Mouse (Mus musculus): ENCODE data around the gene Mrpl42. TPM values are rescaled to one million over a fixed set of nuclear protein-coding genes. Genes with fewer than 3 reads are reported as not detected.

The Mrpl42 gene
- polyA plus RNA-seq, 1 experiment from 2014 or later, result 311 TPM

- H3K27me3 ChIP-seq, result no peaks in the 10 kb centered on the region
- H3K4me3 ChIP-seq, result no peak overlapping the region
- no peak overlapping the region for H3K9ac ChIP-seq
- no peak overlapping the region for H3K27ac ChIP-seq
- no peak overlapping the region for H3K4me2 ChIP-seq (replicated peaks)
- H3K9me3 ChIP-seq, result no peaks in the 10 kb centered on the region
- H3K36me3 ChIP-seq, result no peaks in the 10 kb centered on the region
- 84% methylated on average over 5 of the region's 5 CpGs for WGBS
- no peak for ATAC-seq (ENCODE audit: insufficient number of reproducible peaks, insufficient read depth, low FRiP score, low TSS enrichment)
- no peaks in the 10 kb centered on the region for H3K4me1 ChIP-seq
Observed at GRCm38 (mm10) chr10:95453282-95453681, 48.5 kb downstream of the Mrpl42 start.

GRCm38 (mm10) chr10:95449033-95449432 lies 52.7 kb downstream of the Mrpl42 start:
- Histone ChIP-seq H3K27ac (no peak overlapping the region), H3K27me3 (no peaks in the 10 kb centered on the region), H3K9me3 (no peaks in the 10 kb centered on the region), H3K4me1 (no peaks in the 10 kb centered on the region), H3K9ac (no peak overlapping the region), H3K36me3 (no peaks in the 10 kb centered on the region), H3K4me2 (replicated peaks) (no peak overlapping the region), H3K4me3 (no peak overlapping the region)
- ATAC-seq (ENCODE audit: insufficient number of reproducible peaks, insufficient read depth, low FRiP score, low TSS enrichment), result no peak
- WGBS, result 81% methylated on average over 6 of the region's 6 CpGs

GRCm38 (mm10) chr10:95447954-95448353 lies 53.8 kb downstream of the Mrpl42 start:
- H3K4me3 ChIP-seq, result no peak overlapping the region
- H3K36me3 ChIP-seq, result no peaks in the 10 kb centered on the region
- H3K4me1 ChIP-seq, result no peaks in the 10 kb centered on the region
- no peak for ATAC-seq (ENCODE audit: insufficient number of reproducible peaks, insufficient read depth, low FRiP score, low TSS enrichment)
- no peaks in the 10 kb centered on the region for H3K9me3 ChIP-seq
- H3K27me3 ChIP-seq, result no peaks in the 10 kb centered on the region
- H3K9ac ChIP-seq, result no peak overlapping the region
- H3K27ac ChIP-seq, result no peak overlapping the region
- WGBS, result 93% methylated on average over 16 of the region's 16 CpGs
- no peak overlapping the region for H3K4me2 ChIP-seq (replicated peaks)

GRCm38 (mm10) chr10:95445104-95446056 lies 56.4 kb downstream of the Mrpl42 start:
- no peak overlapping the region for H3K4me2 ChIP-seq (replicated peaks)
- WGBS, result 82% methylated on average over 18 of the region's 18 CpGs
- no peaks in the 10 kb centered on the region for H3K36me3 ChIP-seq
- H3K9me3 ChIP-seq, result no peaks in the 10 kb centered on the region
- no peak overlapping the region for H3K27ac ChIP-seq
- H3K4me1 ChIP-seq, result no peaks in the 10 kb centered on the region
- ATAC-seq (ENCODE audit: insufficient number of reproducible peaks, insufficient read depth, low FRiP score, low TSS enrichment), result no peak
- H3K27me3 ChIP-seq, result no peaks in the 10 kb centered on the region
- no peak overlapping the region for H3K4me3 ChIP-seq
- no peak overlapping the region for H3K9ac ChIP-seq

- ATAC-seq (ENCODE audit: insufficient number of reproducible peaks, insufficient read depth, low FRiP score, low TSS enrichment), result no peak
- Histone ChIP-seq H3K9ac (no peak overlapping the region), H3K9me3 (no peaks in the 10 kb centered on the region), H3K4me3 (no peak overlapping the region), H3K27me3 (no peaks in the 10 kb centered on the region), H3K4me2 (replicated peaks) (no peak overlapping the region), H3K27ac (no peak overlapping the region), H3K36me3 (no peaks in the 10 kb centered on the region), H3K4me1 (no peaks in the 10 kb centered on the region)
- 73% methylated on average over 4 of the region's 4 CpGs for WGBS
Observed at GRCm38 (mm10) chr10:95442334-95442733, 59.4 kb downstream of the Mrpl42 start.

- H3K27me3 ChIP-seq, result no peaks in the 10 kb centered on the region
- no peak overlapping the region for H3K4me3 ChIP-seq
- WGBS, result 30% methylated on average over 2 of the region's 2 CpGs
- no peak for ATAC-seq (ENCODE audit: insufficient number of reproducible peaks, insufficient read depth, low FRiP score, low TSS enrichment)
- H3K4me2 ChIP-seq (replicated peaks), result no peak overlapping the region
- no peaks in the 10 kb centered on the region for H3K4me1 ChIP-seq
- H3K9ac ChIP-seq, result no peak overlapping the region
- H3K9me3 ChIP-seq, result no peaks in the 10 kb centered on the region
- no peaks in the 10 kb centered on the region for H3K36me3 ChIP-seq
- no peak overlapping the region for H3K27ac ChIP-seq
Observed at GRCm38 (mm10) chr10:95440566-95440965, 61.2 kb downstream of the Mrpl42 start.

- Histone ChIP-seq H3K27me3 (no peaks in the 10 kb centered on the region), H3K9me3 (no peaks in the 10 kb centered on the region), H3K4me1 (no peaks in the 10 kb centered on the region), H3K4me2 (replicated peaks) (no peak overlapping the region), H3K36me3 (no peaks in the 10 kb centered on the region), H3K9ac (no peak overlapping the region), H3K4me3 (no peak overlapping the region), H3K27ac (no peak overlapping the region)
- WGBS, result 89% methylated on average over 10 of the region's 10 CpGs
- no peak for ATAC-seq (ENCODE audit: insufficient number of reproducible peaks, insufficient read depth, low FRiP score, low TSS enrichment)
Observed at GRCm38 (mm10) chr10:95439718-95440339, 61.9 kb downstream of the Mrpl42 start.

GRCm38 (mm10) chr10:95438941-95439340 lies 62.8 kb downstream of the Mrpl42 start:
- H3K9ac ChIP-seq, result no peak overlapping the region
- no peak for ATAC-seq (ENCODE audit: insufficient number of reproducible peaks, insufficient read depth, low FRiP score, low TSS enrichment)
- WGBS, result 59% methylated on average over 11 of the region's 11 CpGs

More at GRCm38 (mm10) chr10:95438941-95439340, 62.8 kb downstream of the Mrpl42 start:
- H3K4me3 ChIP-seq, result no peak overlapping the region
- H3K27me3 ChIP-seq, result no peaks in the 10 kb centered on the region
- H3K4me1 ChIP-seq, result no peaks in the 10 kb centered on the region
- no peak overlapping the region for H3K4me2 ChIP-seq (replicated peaks)
- no peak overlapping the region for H3K27ac ChIP-seq
- H3K36me3 ChIP-seq, result no peaks in the 10 kb centered on the region
- H3K9me3 ChIP-seq, result no peaks in the 10 kb centered on the region

Other genes starting within 250 kb of the Mrpl42 start
- gene Cradd, start 177.8 kb downstream of the Mrpl42 start, polyA plus RNA-seq (2016; fragmentation: Nextera tagmentation; extraction: Ambion mirVana), result 12.1 and 14.1 TPM in 2 replicates
- gene Socs2, start 84.8 kb downstream of the Mrpl42 start, polyA plus RNA-seq (2016; fragmentation: Nextera tagmentation; extraction: Ambion mirVana), result 70.7 and 73.2 TPM in 2 replicates
- gene Ube2n, start 13.2 kb upstream of the Mrpl42 start, polyA plus RNA-seq (2016; fragmentation: Nextera tagmentation; extraction: Ambion mirVana), result 331 and 336 TPM in 2 replicates
- gene Nudt4, start 62.2 kb upstream of the Mrpl42 start, polyA plus RNA-seq (2016; fragmentation: Nextera tagmentation; extraction: Ambion mirVana), result 118 and 122 TPM in 2 replicates
- not detected in 2 replicates for gene Anapc15-ps, start 171.5 kb upstream of the Mrpl42 start, polyA plus RNA-seq (2016; fragmentation: Nextera tagmentation; extraction: Ambion mirVana)

Data from embryonic facial prominence, embryonic 12.5 days (tissue).